26 mouse cellular contexts compared by ENCODE assay signal in genomic region chr7:69740495-69740894, GRCm38 (mm10).
A peak's percentile ranks its signal among the peaks of the same experiment; 100 is the strongest.
DNase-seq lines count a peak whose midpoint lies in the region; ATAC-seq and TF ChIP-seq lines count a peak whose summit lies in the region.
"Had no signal": no experiment of that assay in that cellular context is flagged by ENCODE, and none has a peak within 500 bp of the region (broad histone marks: within the 10 kb centered on the region; RNA-seq: fewer than 3 reads in every experiment).

No protein-coding gene starts in this region.

- H3K4me3 ChIP-seq in limb, embryonic 13.5 days = no peak overlapping the region
- H3K4me3 ChIP-seq in limb, embryonic 10.5 days = no peak overlapping the region
- H3K4me3 ChIP-seq in kidney, adult 2 months (ENCODE audit: insufficient read depth, low read depth, low read length) = 0 out of 2 replicates have a peak overlapping the region, but pooled peaks have one; percentile 28
- H3K4me3 ChIP-seq in midbrain, embryonic 15.5 days = no peak overlapping the region
- H3K4me3 ChIP-seq: heart, embryonic 13.5 days; hindbrain, embryonic 13.5 days; layer of hippocampus, adult 2 months; limb, embryonic 12.5 days; liver, embryonic 13.5 days; midbrain, embryonic 10.5 days; neural tube, embryonic 12.5 days had no signal

- H3K27me3 ChIP-seq in limb, embryonic 13.5 days = no peaks in the 10 kb centered on the region
- no peaks in the 10 kb centered on the region for H3K27me3 ChIP-seq in limb, embryonic 10.5 days (ENCODE audit: low read depth, poor library complexity, severe bottlenecking)
- H3K27me3 ChIP-seq in kidney, adult 2 months (replicated peaks; ENCODE audit: control insufficient read depth, insufficient read depth, low read length) = no peaks in the 10 kb centered on the region
- H3K27me3 ChIP-seq in midbrain, embryonic 15.5 days (replicated peaks) = no peaks in the 10 kb centered on the region
- H3K27me3 ChIP-seq: heart, embryonic 13.5 days; hindbrain, embryonic 13.5 days; limb, embryonic 12.5 days; liver, embryonic 13.5 days; neural tube, embryonic 12.5 days had no signal

- WGBS in limb, embryonic 13.5 days = 22% methylated on average over 6 of the region's 6 CpGs
- 36% methylated on average over 6 of the region's 6 CpGs for WGBS in limb, embryonic 10.5 days
- WGBS in kidney, adult 2 months = 16% methylated on average over 6 of the region's 6 CpGs
- 74% methylated on average over 6 of the region's 6 CpGs for WGBS in midbrain, embryonic 15.5 days

- ATAC-seq in limb, embryonic 13.5 days (ENCODE audit: low FRiP score, low read depth) = no peak
- ATAC-seq in midbrain, embryonic 15.5 days (replicated peaks) = no peak
- ATAC-seq: activated CD4-positive, CD25-positive, alpha-beta regulatory T cell, adult 4 months; forebrain, postnatal 0 days; inflammation-experienced regulatory T-cells, adult 6 months had no signal

- no peak for DNase-seq in limb, embryonic 10.5 days (ENCODE audit: low spot score)
- DNase-seq in kidney, adult 2 months = peak; percentile 81
- DNase-seq in kidney, postnatal 10 days = peak; percentile 11
- no peak for DNase-seq in layer of hippocampus, postnatal 25 days (ENCODE audit: extremely low spot score in 1 of 2, low spot score in 1 of 2)
- no peak for DNase-seq in urinary bladder, adult 2 months (ENCODE audit: low spot score)
- DNase-seq: adrenal gland, postnatal 14 days; cerebellum, adult 11 months; cerebellum, postnatal 14 days; forebrain, postnatal 0 days; heart, adult 11 months; liver, embryonic 13.5 days; lung, embryonic 14.5 days; lung, postnatal 4 days; right cerebral cortex, adult 18-20 months had no signal

- no peak for TF ChIP-seq POLR2A in kidney, adult 2 months (IDR thresholded peaks at IDR 0.05; ENCODE audit: low read depth, low read length)

- H3K9me3 ChIP-seq in limb, embryonic 13.5 days = no peaks in the 10 kb centered on the region
- no peaks in the 10 kb centered on the region for H3K9me3 ChIP-seq in limb, embryonic 10.5 days (replicated peaks)
- H3K9me3 ChIP-seq in midbrain, embryonic 15.5 days = no peaks in the 10 kb centered on the region
- H3K9me3 ChIP-seq: heart, embryonic 13.5 days; hindbrain, embryonic 13.5 days; limb, embryonic 12.5 days; liver, embryonic 13.5 days; midbrain, embryonic 10.5 days; neural tube, embryonic 12.5 days had no signal

- H3K27ac ChIP-seq in limb, embryonic 13.5 days = no peak overlapping the region
- no peak overlapping the region for H3K27ac ChIP-seq in limb, embryonic 10.5 days
- H3K27ac ChIP-seq in kidney, adult 2 months (ENCODE audit: insufficient read depth, low read depth, low read length) = no peak overlapping the region
- no peak overlapping the region for H3K27ac ChIP-seq in midbrain, embryonic 15.5 days
- H3K27ac ChIP-seq: heart, embryonic 13.5 days; hindbrain, embryonic 13.5 days; layer of hippocampus, adult 2 months; limb, embryonic 12.5 days; liver, embryonic 13.5 days; midbrain, embryonic 10.5 days; neural tube, embryonic 12.5 days; stomach, postnatal 0 days had no signal

- H3K4me1 ChIP-seq in limb, embryonic 13.5 days = peaks cover 7% of the 10 kb centered on the region; the same call in 1 of the 2 replicates
- H3K4me1 ChIP-seq in limb, embryonic 10.5 days = peaks cover 11% of the 10 kb centered on the region
- peaks cover 3% of the 10 kb centered on the region; the same call in 1 of the 2 replicates for H3K4me1 ChIP-seq in kidney, adult 2 months (ENCODE audit: control insufficient read depth, insufficient read depth, low read length)
- no peaks in the 10 kb centered on the region for H3K4me1 ChIP-seq in midbrain, embryonic 15.5 days
- H3K4me1 ChIP-seq: heart, embryonic 13.5 days; hindbrain, embryonic 13.5 days; limb, embryonic 12.5 days; liver, embryonic 13.5 days; midbrain, embryonic 10.5 days; neural tube, embryonic 12.5 days had no signal

- no peak for TF ChIP-seq CTCF in kidney, adult 2 months (conservative IDR thresholded peaks at IDR 0.05; ENCODE audit: insufficient read depth, insufficient read length, low read depth, low read length)

- H3K36me3 ChIP-seq in limb, embryonic 13.5 days = no peaks in the 10 kb centered on the region
- H3K36me3 ChIP-seq in limb, embryonic 10.5 days = no peaks in the 10 kb centered on the region
- no peaks in the 10 kb centered on the region for H3K36me3 ChIP-seq in kidney, adult 2 months (ENCODE audit: control insufficient read depth, insufficient read depth, low read length)
- H3K36me3 ChIP-seq in midbrain, embryonic 15.5 days (replicated peaks) = no peaks in the 10 kb centered on the region
- H3K36me3 ChIP-seq: G1E; heart, embryonic 13.5 days; hindbrain, embryonic 13.5 days; limb, embryonic 12.5 days; liver, embryonic 13.5 days; midbrain, embryonic 10.5 days; neural tube, embryonic 12.5 days had no signal

- 0 out of 2 replicates have a peak overlapping the region, but pooled peaks have one; percentile 14 for H3K4me2 ChIP-seq in limb, embryonic 13.5 days (replicated peaks)
- H3K4me2 ChIP-seq in midbrain, embryonic 15.5 days = no peak overlapping the region
- H3K4me2 ChIP-seq: heart, embryonic 13.5 days; hindbrain, embryonic 13.5 days; limb, embryonic 12.5 days; liver, embryonic 13.5 days; lung, embryonic 14.5 days; neural tube, embryonic 12.5 days had no signal

- H3K9ac ChIP-seq in limb, embryonic 13.5 days = no peak overlapping the region
- no peak overlapping the region for H3K9ac ChIP-seq in midbrain, embryonic 15.5 days
- H3K9ac ChIP-seq: forebrain, postnatal 0 days; heart, embryonic 13.5 days; hindbrain, embryonic 13.5 days; limb, embryonic 12.5 days; liver, embryonic 13.5 days; lung, embryonic 14.5 days; neural tube, embryonic 12.5 days had no signal

Comparison
In these comparisons a context has a peak if more than half of its experiments do, and no peak if none do; other contexts are left out.
1. DNase-seq: peak in kidney, adult 2 months (single experiment) and kidney, postnatal 10 days (single experiment); none in limb, embryonic 10.5 days (single experiment), layer of hippocampus, postnatal 25 days (0 of 2) and urinary bladder, adult 2 months (single experiment).